Mouse (Mus musculus): ENCODE results near the gene Gm7347.
"Not testable (repeated sequence)": the region's sequence is repeated elsewhere in the genome, so short reads cannot be mapped to it uniquely, and the experiment has no call there.

GRCm38 (mm10) chr5:26058481-26058880 is at the start of gene Gm7347:
- TF ChIP-seq EP300 (IDR thresholded peaks at IDR 0.05; ENCODE audit: insufficient read depth, low read depth, low read length); POLR2A (IDR thresholded peaks at IDR 0.05; ENCODE audit: insufficient read depth, low read length): not testable (repeated sequence)

Measured in ES-Bruce4 (cell line).